Mouse (Mus musculus) midbrain, embryonic 14.5 days (tissue): ENCODE measurements around the gene Top2a. TPM values are rescaled to one million over a fixed set of nuclear protein-coding genes. Genes with fewer than 3 reads are reported as not detected.
A peak's percentile ranks its signal among the peaks of the same experiment; 100 is the strongest.

ENCODE experiments used
- ATAC-seq: fragments of 200-750 bp; cut with Nextera tagmentation; 2 replicates; pipeline ENCODE4 v1.8.0; 2017; ENCODE audit warnings: moderate number of reproducible peaks, moderate library complexity; ENCODE audit not compliant: low FRiP score, low TSS enrichment
- DNase-seq: peaks from one replicate; pipeline ENCODE4 v3.0.0-alpha.2; 2015
- H3K27ac ChIP-seq: fragments of 300-500 bp; sonication (generic); replicated peaks from 2 replicates; pipeline ENCODE4 v1.5.1; 2014; ENCODE audit warnings: mild to moderate bottlenecking, low read depth, low read length, moderate library complexity
- H3K27me3 ChIP-seq: fragments of 300-500 bp; sonication (generic); 2 replicates; pipeline ENCODE4 v1.6.1; 2014; ENCODE audit warnings: low read length, control low read depth, mixed read lengths; ENCODE audit not compliant: control insufficient read depth, insufficient read depth
- H3K36me3 ChIP-seq: fragments of 300-500 bp; sonication (generic); 2 replicates; pipeline ENCODE4 v1.6.1; 2014; ENCODE audit warnings: low read length, control low read depth; ENCODE audit not compliant: control insufficient read depth, insufficient read depth
- H3K4me1 ChIP-seq: fragments of 300-500 bp; sonication (generic); 2 replicates; pipeline ENCODE4 v1.6.1; 2014; ENCODE audit warnings: mild to moderate bottlenecking, antibody characterized with exemption, low read length, control low read depth; ENCODE audit not compliant: control insufficient read depth, insufficient read depth
- H3K4me2 ChIP-seq: fragments of 300-500 bp; sonication (generic); 2 replicates; pipeline ENCODE4 v1.6.1; 2014; ENCODE audit warnings: mild to moderate bottlenecking, low read length, moderate library complexity
- H3K4me3 ChIP-seq: fragments of 300-500 bp; sonication (generic); replicated peaks from 2 replicates; pipeline ENCODE4 v1.5.1; 2014; ENCODE audit warnings: low read depth, low read length
- H3K9ac ChIP-seq: fragments of 300-500 bp; sonication (generic); replicated peaks from 2 replicates; pipeline ENCODE4 v1.6.1; 2014; ENCODE audit warnings: mild to moderate bottlenecking, low read length, moderate library complexity
- H3K9me3 ChIP-seq: fragments of 300-500 bp; sonication (generic); 2 replicates; pipeline ENCODE4 v1.6.1; 2016; ENCODE audit warnings: low read length, control low read depth, mixed read lengths; ENCODE audit not compliant: control insufficient read depth
- WGBS: fragments of 180-500 bp; shearing (Covaris S2); extraction: QIAGEN DNeasy Blood & Tissue Kit; methylation state at CpG from one replicate; pipeline ENCODE4 v1.1.7; 2014; 5-methylcytosine and 5-hydroxymethylcytosine counted together
- polyA plus RNA-seq: library from polyadenylated mRNA; unstranded; fragments of >200 nt; fragmentation: Nextera tagmentation; extraction: Ambion mirVana; gene quantifications from 2 replicates; pipeline ENCODE4 v1.2.1, GENCODE M21; 2014

The Top2a gene
- polyA plus RNA-seq, 1 experiment from 2014 or later = 67.9 TPM

DNA sequence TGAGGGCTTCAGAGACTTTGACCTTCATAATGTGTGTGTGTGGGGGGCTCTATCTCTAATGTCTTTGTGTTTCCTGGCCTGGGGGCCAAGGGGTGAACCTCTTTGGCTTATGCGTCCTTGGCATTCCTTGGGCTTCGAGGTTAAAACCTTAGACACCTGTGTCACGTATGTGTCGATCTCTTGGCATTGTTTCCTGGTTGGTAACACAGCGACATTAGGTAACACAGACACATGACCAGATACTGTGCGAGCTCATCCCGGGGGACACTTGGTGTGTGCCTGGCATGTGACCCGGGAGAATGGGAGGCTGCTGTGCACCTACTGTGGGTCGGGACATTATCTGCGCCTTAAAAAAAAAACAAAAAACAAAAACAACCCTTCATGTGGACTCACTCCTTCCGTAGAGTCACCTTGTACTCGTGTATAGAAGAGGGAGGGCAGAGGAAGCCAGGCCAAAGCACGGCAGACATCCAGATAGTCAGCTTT, 70.1 kb downstream of the Top2a start:
- Histone ChIP-seq H3K27ac (peak overlapping the region; percentile 50; the same call in 1 of the 2 replicates), H3K4me2 (no peak overlapping the region), H3K9ac (no peak overlapping the region)

DNA sequence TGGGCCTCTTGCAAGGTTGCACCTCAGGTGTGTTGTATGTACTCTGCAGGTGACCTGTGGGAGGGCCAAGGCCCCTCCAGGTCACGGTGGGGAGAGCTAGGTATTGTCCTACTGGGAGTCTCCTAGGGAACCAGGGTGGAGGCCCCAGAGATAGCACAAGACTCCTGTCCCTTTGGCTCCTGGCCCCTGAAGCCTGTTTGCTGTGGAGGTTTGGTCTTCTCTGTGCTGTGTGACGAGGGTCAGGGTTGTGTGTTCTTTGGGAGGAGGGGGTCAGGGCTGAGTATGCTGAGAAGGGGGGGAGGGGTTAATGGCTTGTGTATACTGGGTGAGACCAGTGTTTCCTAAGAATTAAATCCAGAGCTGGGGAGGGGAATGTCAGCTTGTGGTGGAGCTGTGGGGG, 70.6 kb downstream of the Top2a start:
- WGBS = 14% methylated on average over 2 of the region's 2 CpGs
- no peaks in the 10 kb centered on the region for H3K36me3 ChIP-seq
- no peak overlapping the region for H3K4me2 ChIP-seq
- DNase-seq (no peak), ATAC-seq (no peak)
- H3K27ac ChIP-seq = no peak overlapping the region
- H3K4me1 ChIP-seq = peaks cover 28% of the 10 kb centered on the region
- no peaks in the 10 kb centered on the region for H3K27me3 ChIP-seq
- no peak overlapping the region for H3K4me3 ChIP-seq
- no peak overlapping the region for H3K9ac ChIP-seq
- H3K9me3 ChIP-seq = no peaks in the 10 kb centered on the region

More for the DNA sequence above, 70.1 kb downstream of the Top2a start:
- Histone ChIP-seq H3K27me3 (no peaks in the 10 kb centered on the region), H3K4me1 (peaks cover 28% of the 10 kb centered on the region), H3K4me3 (no peak overlapping the region), H3K9me3 (no peaks in the 10 kb centered on the region), H3K36me3 (no peaks in the 10 kb centered on the region)
- 35% methylated on average over 13 of the region's 13 CpGs for WGBS
- ATAC-seq = no peak
- no peak for DNase-seq

DNA sequence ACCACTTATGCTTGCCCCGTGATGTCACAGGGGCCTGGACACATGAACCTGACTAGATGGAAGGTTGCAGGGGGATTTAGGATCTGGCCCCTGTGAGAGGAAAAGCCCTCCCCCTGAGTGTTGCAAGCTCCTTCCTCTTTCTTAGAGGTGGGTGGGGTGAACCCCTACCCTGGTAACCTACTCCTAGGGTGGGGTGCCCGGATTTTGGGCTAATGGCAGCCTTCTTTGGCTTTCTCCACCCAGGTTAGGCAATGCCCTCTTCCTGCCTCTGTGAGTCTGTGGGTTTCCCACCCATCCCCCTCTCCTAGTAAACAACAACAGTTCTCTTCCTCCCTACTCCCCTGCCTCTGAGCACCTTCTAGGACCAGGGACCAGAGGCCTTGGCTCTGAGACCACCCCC, 71.3 kb downstream of the Top2a start:
- WGBS = 67% methylated on average over 2 of the region's 2 CpGs
- ATAC-seq (no peak), DNase-seq (no peak)

DNA sequence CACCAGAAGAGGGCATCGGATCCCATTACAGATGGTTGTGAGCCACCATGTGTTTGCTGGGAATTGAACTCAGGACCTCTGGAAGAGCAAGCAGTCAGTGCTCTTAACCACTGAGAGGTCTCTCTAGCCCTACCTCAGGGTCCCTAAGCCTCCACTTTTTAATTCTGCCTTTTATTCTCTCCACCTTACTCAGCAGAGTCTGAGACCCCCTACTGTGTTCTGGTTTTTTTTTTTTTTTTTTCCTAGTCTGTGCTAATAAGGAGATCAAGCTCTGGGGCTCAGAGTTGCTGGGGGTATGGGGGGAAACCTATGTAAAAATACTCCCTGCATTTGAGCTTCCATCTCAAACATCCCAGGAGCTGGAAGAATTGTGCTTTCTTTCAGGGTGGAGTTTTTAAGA, 71.9 kb downstream of the Top2a start:
- DNase-seq = no peak
- no peak overlapping the region for H3K9ac ChIP-seq
- 93% methylated on average over 1 of the region's 1 CpGs for WGBS
- H3K27me3 ChIP-seq = no peaks in the 10 kb centered on the region
- H3K9me3 ChIP-seq = no peaks in the 10 kb centered on the region
- no peak overlapping the region for H3K4me3 ChIP-seq
- no peak for ATAC-seq
- H3K4me1 ChIP-seq = peaks cover 28% of the 10 kb centered on the region
- no peak overlapping the region for H3K4me2 ChIP-seq
- no peaks in the 10 kb centered on the region for H3K36me3 ChIP-seq
- H3K27ac ChIP-seq = no peak overlapping the region

More for the DNA sequence above, 71.3 kb downstream of the Top2a start:
- H3K36me3 ChIP-seq = no peaks in the 10 kb centered on the region
- no peak overlapping the region for H3K4me2 ChIP-seq
- no peaks in the 10 kb centered on the region for H3K27me3 ChIP-seq
- H3K9ac ChIP-seq = no peak overlapping the region
- no peak overlapping the region for H3K27ac ChIP-seq
- peaks cover 28% of the 10 kb centered on the region for H3K4me1 ChIP-seq
- no peak overlapping the region for H3K4me3 ChIP-seq
- no peaks in the 10 kb centered on the region for H3K9me3 ChIP-seq

DNA sequence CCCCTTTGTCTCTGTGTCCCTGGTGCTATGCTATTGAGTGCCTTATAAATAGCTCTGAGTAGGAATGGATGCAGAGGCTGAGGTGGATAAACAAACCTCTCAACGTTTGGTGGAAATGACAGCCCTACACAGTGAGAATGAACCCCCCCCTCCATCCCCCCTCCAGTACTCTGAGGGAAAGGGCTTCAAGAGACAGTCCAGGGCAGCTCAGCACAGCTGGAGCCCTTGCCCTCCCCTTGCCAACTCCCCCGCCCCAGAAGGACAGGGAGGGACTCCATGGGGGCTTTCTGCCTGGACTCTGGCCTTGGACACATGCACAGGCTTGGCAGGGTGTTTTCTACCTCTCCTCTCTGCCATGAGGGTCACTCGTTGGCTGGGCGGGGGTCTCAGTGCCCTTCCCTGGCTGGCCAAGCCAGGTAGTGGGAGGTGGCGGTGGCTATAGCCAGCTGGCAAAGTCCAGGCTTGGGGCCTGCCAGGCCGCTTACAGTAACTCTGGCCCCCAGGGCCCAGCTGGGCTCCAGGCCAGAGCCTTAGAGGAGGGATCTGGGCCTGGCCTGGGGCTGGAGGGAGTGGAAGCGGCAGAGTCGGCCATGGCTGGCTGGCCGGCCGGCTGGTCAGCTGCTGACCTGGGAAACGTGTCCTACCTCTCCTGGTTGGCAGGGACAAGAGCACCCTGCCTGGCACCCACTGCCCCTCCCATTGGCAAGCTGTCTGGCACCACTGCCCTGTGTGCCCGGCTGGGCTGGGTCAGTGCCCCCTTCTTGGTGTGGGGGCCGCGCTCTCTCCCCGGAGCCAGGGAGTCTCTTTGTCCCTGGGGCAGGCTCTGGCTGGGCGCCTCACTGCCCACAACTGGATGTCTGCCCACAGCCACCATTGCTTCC, 72.7 kb downstream of the Top2a start:
- WGBS = 61% methylated on average over 16 of the region's 16 CpGs
- Histone ChIP-seq H3K9ac (no peak overlapping the region), H3K27ac (peak overlapping the region; percentile 49; the same call in 1 of the 2 replicates), H3K36me3 (no peaks in the 10 kb centered on the region), H3K27me3 (no peaks in the 10 kb centered on the region), H3K9me3 (no peaks in the 10 kb centered on the region), H3K4me2 (no peak overlapping the region), H3K4me1 (peaks cover 28% of the 10 kb centered on the region), H3K4me3 (no peak overlapping the region)
- DNase-seq (peak; percentile 68), ATAC-seq (peak; percentile 62; the same call in 1 of the 2 replicates)

DNA sequence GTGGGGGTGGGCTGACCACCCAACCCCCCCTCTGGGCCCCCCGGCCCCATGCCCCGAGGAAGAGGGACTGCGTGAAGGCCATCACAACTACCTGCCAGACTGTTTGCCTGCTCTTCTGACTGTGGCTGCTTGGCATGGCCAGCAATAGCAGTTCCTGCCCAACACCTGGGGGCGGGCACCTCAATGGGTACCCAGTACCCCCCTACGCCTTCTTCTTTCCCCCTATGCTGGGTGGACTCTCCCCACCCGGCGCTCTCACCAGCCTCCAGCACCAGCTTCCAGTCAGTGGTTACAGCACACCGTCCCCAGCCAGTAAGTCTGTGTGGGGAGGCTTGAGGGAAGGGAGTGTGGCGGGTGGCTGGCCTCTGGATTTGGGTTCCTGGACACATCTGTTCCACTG, 73.5 kb downstream of the Top2a start:
- Histone ChIP-seq H3K4me3 (no peak overlapping the region), H3K27me3 (no peaks in the 10 kb centered on the region), H3K9me3 (no peaks in the 10 kb centered on the region), H3K9ac (no peak overlapping the region), H3K4me2 (no peak overlapping the region), H3K36me3 (no peaks in the 10 kb centered on the region), H3K27ac (no peak overlapping the region), H3K4me1 (peaks cover 24% of the 10 kb centered on the region)
- DNase-seq = no peak
- WGBS = 88% methylated on average over 9 of the region's 9 CpGs
- ATAC-seq = no peak

DNA sequence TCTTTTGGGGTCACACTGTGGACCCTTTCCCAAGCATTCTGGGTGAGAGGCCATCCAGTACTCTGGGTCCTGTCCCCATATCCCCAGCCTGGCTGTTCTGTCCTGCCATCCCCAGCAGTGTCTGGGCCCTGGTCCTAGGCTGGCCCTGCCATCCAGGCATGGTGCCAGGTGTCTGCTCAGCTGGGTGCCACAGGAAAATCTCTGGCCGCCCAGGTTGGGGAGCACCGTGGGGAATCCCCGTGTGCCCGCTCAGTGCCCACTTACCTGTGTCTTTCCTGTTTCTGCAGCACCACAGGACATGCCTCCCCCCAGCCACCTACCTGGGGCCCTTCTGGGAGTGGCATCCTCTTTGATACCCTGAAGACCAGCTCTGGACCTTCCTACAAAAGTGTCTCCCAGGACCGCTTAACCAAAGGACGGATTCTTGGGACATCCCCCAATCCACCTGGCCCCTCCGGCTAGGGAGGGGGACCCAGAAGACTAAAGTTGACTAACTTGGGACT, 74.0 kb downstream of the Top2a start:
- no peaks in the 10 kb centered on the region for H3K27me3 ChIP-seq
- H3K4me2 ChIP-seq = no peak overlapping the region
- H3K4me3 ChIP-seq = no peak overlapping the region
- no peak for ATAC-seq
- no peak overlapping the region for H3K9ac ChIP-seq
- H3K36me3 ChIP-seq = no peaks in the 10 kb centered on the region
- WGBS = 80% methylated on average over 7 of the region's 7 CpGs
- H3K27ac ChIP-seq = no peak overlapping the region
- no peaks in the 10 kb centered on the region for H3K9me3 ChIP-seq
- DNase-seq = no peak
- H3K4me1 ChIP-seq = peaks cover 20% of the 10 kb centered on the region

DNA sequence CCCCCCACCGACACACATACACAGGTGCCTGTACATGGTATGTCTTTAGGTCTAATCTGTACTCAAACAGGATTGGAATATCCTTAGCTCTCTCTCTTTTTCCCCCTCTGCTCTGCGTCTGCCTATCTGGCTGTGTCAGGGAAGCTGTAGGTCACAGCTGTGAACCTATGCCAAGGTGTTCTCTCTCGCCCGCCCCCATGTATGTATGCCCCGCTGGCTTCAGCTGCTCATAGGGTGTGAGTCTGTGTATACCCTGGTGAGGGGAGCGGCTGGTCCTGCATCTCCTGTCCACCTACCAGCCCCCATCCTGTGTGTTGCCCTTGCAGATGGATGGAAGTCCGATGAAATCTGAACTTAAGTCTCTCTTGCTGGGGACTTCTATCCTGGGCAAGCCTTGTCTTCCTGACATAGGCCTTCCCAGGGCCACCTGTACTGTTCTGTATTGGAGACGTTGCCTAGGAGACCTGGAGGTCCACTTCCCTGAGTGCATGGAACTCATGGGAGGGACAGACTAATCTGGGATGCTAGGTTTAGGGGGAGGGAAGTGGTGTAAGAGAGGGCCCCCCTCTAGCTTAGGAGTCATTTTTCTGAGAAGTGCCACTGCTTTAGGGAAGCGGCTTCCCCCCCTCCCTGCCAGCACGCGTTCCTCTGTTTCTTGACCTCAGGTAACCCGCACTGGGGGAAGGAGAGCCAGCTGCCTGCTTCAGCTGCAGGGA, 74.6 kb downstream of the Top2a start:
- peaks cover 14% of the 10 kb centered on the region for H3K4me1 ChIP-seq
- ATAC-seq (no peak), DNase-seq (no peak)
- no peaks in the 10 kb centered on the region for H3K27me3 ChIP-seq
- no peak overlapping the region for H3K4me3 ChIP-seq
- WGBS = 60% methylated on average over 12 of the region's 12 CpGs
- no peaks in the 10 kb centered on the region for H3K36me3 ChIP-seq
- H3K27ac ChIP-seq = no peak overlapping the region
- no peaks in the 10 kb centered on the region for H3K9me3 ChIP-seq
- no peak overlapping the region for H3K9ac ChIP-seq
- H3K4me2 ChIP-seq = no peak overlapping the region
